Mouse (Mus musculus) myocyte (in vitro differentiated cells): ENCODE results near the gene Aym1.

Source experiments
- E2F4 ChIP-seq: IDR thresholded peaks from one replicate; pipeline ENCODE4 v1.6.1; 2011; ENCODE audit warnings: mild to moderate bottlenecking, control low read depth, moderate library complexity; ENCODE audit not compliant: insufficient read depth
- MAX ChIP-seq: IDR thresholded peaks from one replicate; pipeline ENCODE4 v1.6.1; 2011; ENCODE audit warnings: low read depth, mild to moderate bottlenecking, control low read depth
- MYOG ChIP-seq, 3 experiments: IDR thresholded peaks; one replicate each; pipeline ENCODE4 v1.6.1; 2011; ENCODE audit warnings: control low read depth in 2 of 3, low read depth in 2 of 3, mild to moderate bottlenecking in 2 of 3; ENCODE audit not compliant: insufficient read length in 2 of 3, control insufficient read depth in 1 of 3, insufficient read depth in 1 of 3
- POLR2A ChIP-seq: IDR thresholded peaks from one replicate; pipeline ENCODE4 v1.6.1; 2011; ENCODE audit warnings: low read depth, mild to moderate bottlenecking, control low read depth, moderate library complexity; ENCODE audit not compliant: insufficient read length
- POLR2AphosphoS2 ChIP-seq: IDR thresholded peaks from one replicate; pipeline ENCODE4 v1.6.1; 2011; ENCODE audit warnings: low read depth, control low read depth; ENCODE audit not compliant: insufficient read length
- TCF12 ChIP-seq: IDR thresholded peaks from one replicate; pipeline ENCODE4 v1.6.1; 2011; ENCODE audit warnings: mild to moderate bottlenecking, control low read depth; ENCODE audit not compliant: poor library complexity, insufficient read depth, severe bottlenecking
- TCF3 ChIP-seq: IDR thresholded peaks from one replicate; pipeline ENCODE4 v1.6.1; 2011; ENCODE audit warnings: low read depth, control low read depth; ENCODE audit not compliant: insufficient read length
- USF1 ChIP-seq: IDR thresholded peaks from one replicate; pipeline ENCODE4 v1.6.1; 2011; ENCODE audit warnings: low read depth, mild to moderate bottlenecking, control low read depth, moderate library complexity

DNA sequence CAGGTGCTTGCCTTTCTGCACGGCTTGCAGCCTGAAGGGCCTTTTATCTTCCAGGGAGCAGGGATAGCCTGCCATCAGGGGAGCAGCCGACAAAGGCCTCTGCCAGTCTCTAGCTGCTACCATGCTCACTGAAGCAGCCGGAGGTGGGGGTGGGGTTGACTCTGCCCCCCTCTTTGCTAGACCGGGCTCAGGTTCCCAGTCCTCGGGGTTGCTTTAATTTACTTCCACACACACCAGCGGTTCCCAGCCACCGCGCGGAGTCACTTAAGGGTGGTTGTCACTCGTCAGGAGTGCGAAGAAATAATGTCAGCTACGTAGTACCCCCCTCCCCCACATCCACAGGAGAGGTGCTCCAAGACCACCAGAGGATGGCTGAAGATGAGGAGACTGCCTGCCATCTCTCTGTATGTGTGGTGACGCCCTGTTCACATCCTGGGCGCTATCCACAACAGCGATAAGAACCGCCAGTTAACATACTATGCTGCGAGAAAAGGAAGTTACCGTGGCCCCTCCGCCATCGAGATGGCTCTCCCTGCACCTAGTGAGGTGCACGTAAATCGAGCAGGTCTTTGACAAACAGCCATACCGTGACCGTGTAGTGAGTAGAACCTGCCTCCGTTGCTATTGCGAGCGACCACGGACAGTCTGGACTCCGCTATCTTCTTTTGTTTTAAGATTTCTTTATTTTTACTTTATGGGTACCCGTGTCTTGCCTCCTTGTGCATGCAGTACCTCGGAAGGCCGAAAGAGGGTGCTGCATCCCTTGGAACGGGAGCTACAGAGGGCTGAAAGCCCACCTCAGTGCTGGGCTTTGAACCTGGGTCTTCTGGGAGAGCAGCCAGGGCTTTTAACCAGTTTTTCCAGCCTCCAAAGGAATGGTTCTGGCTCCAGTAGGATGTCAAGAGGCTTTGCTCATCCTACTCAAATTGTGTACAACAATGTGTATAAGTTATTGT lies 16.2 kb downstream of the Aym1 start:
- TF ChIP-seq USF1 (no peak), TCF12 (no peak), MAX (no peak), POLR2A (no peak), TCF3 (no peak), MYOG (IDR thresholded peaks at IDR 0.05; ENCODE audit: control insufficient read depth in 1 of 3, insufficient read depth in 1 of 3, insufficient read length in 2 of 3, low read depth in 2 of 3) (no peak), E2F4 (no peak), POLR2AphosphoS2 (no peak)
